Comparison of ENCODE assay signal across 11 mouse cellular contexts in the genomic region with DNA sequence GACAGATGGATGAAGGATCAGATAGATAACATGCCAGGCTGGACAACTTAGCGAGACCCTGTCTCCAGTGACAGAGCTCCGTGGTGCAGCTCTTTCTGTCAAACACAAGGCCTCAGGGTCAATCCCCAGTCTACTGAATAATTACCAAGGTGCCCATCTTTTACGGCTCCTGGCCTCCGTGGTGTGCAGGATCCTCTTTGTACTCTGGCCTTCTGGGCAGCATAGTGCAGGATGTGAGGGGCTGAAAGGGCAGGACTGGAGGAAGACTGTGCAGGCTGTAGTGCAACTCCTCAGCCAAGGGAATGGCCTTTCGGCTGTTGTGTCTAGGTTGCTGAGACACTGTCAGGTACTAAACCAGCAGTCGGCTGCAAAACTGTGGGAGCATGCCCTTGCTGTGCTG.
"Had no signal": no experiment of that assay in that cellular context is flagged by ENCODE, and none has a peak within 500 bp of the region (broad histone marks: within the 10 kb centered on the region; RNA-seq: fewer than 3 reads in every experiment).

No protein-coding gene starts in this region.

- H3K9ac ChIP-seq: liver, embryonic 14.5 days; liver, postnatal 0 days had no signal

- H3K27ac ChIP-seq: left cerebral cortex, adult 2 months; liver, embryonic 14.5 days; macrophage had no signal

- DNase-seq: layer of hippocampus, postnatal 36 days; liver, postnatal 0 days; lung, embryonic 14.5 days; midbrain, embryonic 14.5 days; thymus, adult 18-20 months; thymus, postnatal 36 days had no signal

- ATAC-seq: intestine, embryonic 16.5 days; liver, postnatal 0 days; lung, postnatal 0 days had no signal

- H3K4me3 ChIP-seq: left cerebral cortex, adult 2 months had no signal
